Mouse (Mus musculus) olfactory bulb, adult 2 months (tissue): ENCODE results near the gene Ankle1.

Experiments
- CTCF ChIP-seq: fragments of 200-500 bp; IDR thresholded peaks from 2 replicates; pipeline ENCODE4 v1.5.1; 2012; ENCODE audit warnings: low read depth, mild to moderate bottlenecking, low read length, moderate library complexity; ENCODE audit not compliant: insufficient read depth
- POLR2A ChIP-seq: fragments of 200-500 bp; IDR thresholded peaks from 2 replicates; pipeline ENCODE4 v1.6.1; 2012; ENCODE audit warnings: mild to moderate bottlenecking, low read depth, low read length, moderate library complexity; ENCODE audit not compliant: insufficient read depth

DNA sequence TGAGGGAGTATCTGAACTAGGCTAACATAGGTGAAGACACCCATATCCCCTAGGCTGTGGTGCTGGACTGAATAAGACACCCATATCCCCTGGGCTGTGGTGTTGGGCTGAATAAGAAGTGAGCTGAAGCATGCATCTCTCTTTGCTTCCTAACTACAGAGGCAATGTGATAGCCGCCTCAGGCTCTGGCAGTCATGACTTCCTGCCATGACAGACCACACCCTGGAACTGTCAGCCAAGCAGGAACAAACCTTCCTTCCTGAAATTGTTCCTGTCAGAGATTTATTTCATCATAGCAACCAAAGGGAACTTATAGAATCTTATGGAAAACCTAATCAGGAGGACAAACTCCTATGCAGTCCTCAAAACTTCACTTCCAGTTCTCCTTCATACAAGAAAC, 17.5 kb upstream of the Ankle1 start:
- TF ChIP-seq POLR2A (no peak), CTCF (no peak)
